Mouse (Mus musculus) embryonic fibroblast, embryonic 13.5 days (primary cell): ENCODE results near the gene Gstp3.

ENCODE experiments used
- CTCF ChIP-seq: IDR thresholded peaks from 2 replicates; pipeline ENCODE4 v1.5.1; 2011; ENCODE audit warnings: mild to moderate bottlenecking, control low read depth, low read length, moderate library complexity, borderline replicate concordance; ENCODE audit not compliant: insufficient read depth
- POLR2A ChIP-seq: IDR thresholded peaks from 2 replicates; pipeline ENCODE4 v1.6.1; 2011; ENCODE audit warnings: low read depth, mild to moderate bottlenecking, control low read depth, low read length, moderate library complexity

- TF ChIP-seq CTCF (no peak), POLR2A (no peak)
These were observed 3.2 kb downstream of the Gstp3 start for GRCm38 (mm10) chr19:4055947-4056693.
